Mouse (Mus musculus): ENCODE results near the gene Dapp1.

- TF ChIP-seq USF1 (IDR thresholded peaks at IDR 0.05; ENCODE audit: low read depth) (no peak), POLR2A (IDR thresholded peaks at IDR 0.05; ENCODE audit: insufficient read length, low read depth) (no peak), E2F4 (IDR thresholded peaks at IDR 0.05; ENCODE audit: insufficient read depth) (no peak), TCF12 (IDR thresholded peaks at IDR 0.05; ENCODE audit: insufficient read depth, poor library complexity, severe bottlenecking) (no peak), TCF3 (IDR thresholded peaks at IDR 0.05; ENCODE audit: insufficient read length, low read depth) (no peak), CEBPB (IDR thresholded peaks at IDR 0.05; ENCODE audit: insufficient read depth, poor library complexity, severe bottlenecking) (no peak), MYOD1 (IDR thresholded peaks at IDR 0.05; ENCODE audit: control insufficient read depth in 1 of 3, insufficient read length in 2 of 3, low read depth in 2 of 3) (no peak)
Observed at GRCm38 (mm10) chr3:137959456-137959855, 21.9 kb downstream of the Dapp1 start.

All from myocyte (in vitro differentiated cells).